Mouse (Mus musculus) cerebellum, postnatal 4 days (tissue): Measurements from ENCODE around the gene Pank4.

Source experiments
- DNase-seq, 2 experiments: peaks; one replicate each; pipeline ENCODE4 v3.0.0; 2022; ENCODE audit warnings: low spot score in 2 of 2, mixed read lengths in 1 of 2

The Pank4 gene

GRCm38 (mm10) chr4:155012115-155012514 lies 48.2 kb downstream of the Pank4 start:
- no peak for DNase-seq

DNA sequence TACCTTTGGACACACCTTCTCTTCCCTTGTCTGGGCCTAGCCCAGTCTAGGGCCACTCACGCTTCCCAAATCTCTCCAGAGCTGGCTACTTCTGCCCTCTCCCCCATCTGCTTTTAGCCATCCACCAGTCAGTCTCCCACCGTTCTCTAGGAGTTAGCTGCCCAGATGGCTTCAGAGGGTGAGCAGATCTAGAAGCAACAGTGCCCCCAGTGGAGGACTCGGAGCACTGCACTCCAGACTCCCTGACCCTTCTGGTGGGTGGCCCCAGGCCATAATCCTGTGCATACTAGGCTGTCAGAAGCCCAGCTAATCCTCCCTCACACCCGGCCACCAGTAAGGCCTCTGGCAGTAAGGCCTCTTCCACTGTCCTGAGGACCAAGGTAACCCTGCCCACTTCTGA lies 48.9 kb downstream of the Pank4 start:
- DNase-seq: peak; percentile 75 to 90

DNA sequence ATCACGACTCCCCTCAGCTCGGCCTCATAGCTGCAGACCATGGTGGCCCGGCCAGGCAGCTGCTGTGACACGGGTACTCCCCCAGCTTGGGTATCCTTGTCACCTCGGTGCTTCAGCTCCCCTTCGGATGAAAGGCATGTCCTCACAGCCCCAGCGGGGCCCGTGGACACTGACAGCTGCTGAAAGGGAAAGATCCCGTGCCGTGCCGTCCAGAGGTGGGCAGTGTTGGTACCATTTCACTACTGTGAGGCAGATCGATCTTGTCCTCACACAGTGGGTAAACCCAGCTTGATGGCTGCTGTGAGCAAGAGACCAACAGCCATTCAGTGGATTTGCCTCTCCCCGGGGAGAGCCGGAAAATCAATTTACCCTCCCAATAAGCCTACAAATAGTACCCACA lies 50.3 kb downstream of the Pank4 start:
- DNase-seq: no peak

- DNase-seq: no peak
Observed at GRCm38 (mm10) chr4:155014791-155015190, 50.9 kb downstream of the Pank4 start.

GRCm38 (mm10) chr4:155015550-155015949 lies 51.6 kb downstream of the Pank4 start:
- no peak for DNase-seq

- DNase-seq: no peak
Observed at GRCm38 (mm10) chr4:155016807-155017206, 52.9 kb downstream of the Pank4 start.

DNA sequence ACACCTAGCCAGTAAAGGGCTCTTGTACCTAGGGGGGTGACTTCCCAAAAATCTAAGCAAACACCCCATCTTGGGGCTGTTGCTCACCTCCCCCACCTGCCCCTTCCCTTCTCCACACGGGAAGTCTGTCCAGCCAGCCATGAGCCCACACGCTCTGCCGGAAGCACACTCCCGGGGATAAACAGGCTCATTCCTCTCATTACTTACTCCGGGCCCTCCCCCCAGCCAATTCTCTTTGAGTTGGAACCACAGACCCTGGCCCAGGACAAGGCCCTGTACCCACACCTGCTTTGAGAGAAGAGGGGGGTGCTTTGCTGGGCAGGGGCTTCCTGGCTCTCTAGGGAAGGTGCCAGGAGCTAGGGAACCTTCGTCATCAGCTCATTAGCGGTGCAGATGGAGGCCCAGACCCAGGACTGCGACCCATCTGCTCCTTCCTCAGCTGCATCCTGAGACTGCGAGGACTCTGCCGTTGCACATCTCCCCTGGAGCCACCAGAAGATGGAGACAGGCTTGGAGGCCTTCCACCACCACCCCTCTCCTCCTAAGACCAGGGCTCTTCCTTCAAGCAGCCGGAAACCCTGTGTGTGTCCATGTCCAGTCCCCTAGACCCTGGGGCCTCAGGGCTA lies 53.4 kb downstream of the Pank4 start:
- DNase-seq: no peak

DNA sequence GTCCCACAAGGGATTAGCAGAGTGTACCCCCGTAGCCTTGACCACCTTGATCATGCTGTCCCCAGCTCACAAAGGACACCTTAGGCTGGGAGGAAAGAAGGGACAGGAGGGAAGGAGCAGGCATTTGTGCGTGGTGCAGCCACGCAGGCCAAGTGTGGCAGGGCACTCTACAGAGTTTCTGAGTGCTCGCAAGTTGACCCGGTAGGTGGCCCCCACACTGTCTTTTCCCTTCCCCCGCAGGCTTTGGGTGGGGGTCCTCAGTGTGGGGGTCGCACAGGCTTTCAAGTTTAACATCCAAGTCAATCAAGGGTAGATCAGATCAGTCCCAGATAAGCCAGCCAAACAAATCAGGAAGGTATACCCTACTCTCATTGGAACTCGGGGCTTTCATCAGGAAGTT lies 54.1 kb downstream of the Pank4 start:
- DNase-seq: no peak

GRCm38 (mm10) chr4:155018601-155019335 lies 54.8 kb downstream of the Pank4 start:
- no peak for DNase-seq

DNA sequence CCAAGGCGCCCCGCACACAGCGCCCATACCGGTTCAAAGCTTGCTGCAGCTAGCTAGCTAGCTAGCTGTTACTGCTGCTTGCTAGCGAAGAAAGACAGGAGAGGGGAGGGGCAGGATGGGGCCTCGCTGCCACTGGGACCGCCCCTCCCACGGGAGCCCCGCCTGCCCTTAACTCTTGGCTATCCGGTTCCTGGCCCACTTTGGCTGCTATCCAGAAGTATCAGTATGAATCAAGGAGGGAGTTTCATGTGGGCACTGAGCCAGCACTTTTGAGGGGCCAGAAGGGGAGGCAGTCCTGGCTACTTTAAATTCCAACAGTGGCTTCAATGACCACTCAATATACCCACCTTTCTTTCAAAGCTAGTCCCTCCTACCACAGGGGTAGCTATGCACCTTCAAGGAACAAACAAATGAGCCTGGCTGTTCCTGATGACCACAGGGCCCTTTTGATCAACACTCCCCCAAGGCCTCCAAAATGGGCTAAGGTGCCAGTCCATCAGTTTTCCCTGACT lies 55.5 kb downstream of the Pank4 start:
- DNase-seq: no peak

DNA sequence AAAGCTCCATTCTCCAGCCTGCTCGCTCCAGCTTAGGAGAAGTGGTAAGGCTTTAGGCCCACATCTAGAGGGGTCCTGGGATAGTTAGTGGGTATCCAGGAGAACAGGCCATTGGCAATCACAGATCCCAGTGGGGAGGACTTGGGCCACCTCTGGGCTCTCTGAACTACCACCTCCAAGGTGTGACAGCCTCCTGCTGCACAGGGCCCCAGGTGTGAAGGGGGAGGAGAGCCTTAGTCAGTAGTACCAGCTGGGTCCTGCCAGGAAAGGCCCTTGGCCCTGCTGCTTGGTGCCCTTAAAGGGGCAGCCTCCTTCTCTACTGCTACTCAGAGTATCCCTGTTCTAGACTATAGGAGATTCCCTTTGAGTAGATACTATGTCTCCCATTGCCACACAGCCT lies 56.2 kb downstream of the Pank4 start:
- DNase-seq: no peak

GRCm38 (mm10) chr4:155020813-155021212 lies 56.9 kb downstream of the Pank4 start:
- no peak for DNase-seq

DNA sequence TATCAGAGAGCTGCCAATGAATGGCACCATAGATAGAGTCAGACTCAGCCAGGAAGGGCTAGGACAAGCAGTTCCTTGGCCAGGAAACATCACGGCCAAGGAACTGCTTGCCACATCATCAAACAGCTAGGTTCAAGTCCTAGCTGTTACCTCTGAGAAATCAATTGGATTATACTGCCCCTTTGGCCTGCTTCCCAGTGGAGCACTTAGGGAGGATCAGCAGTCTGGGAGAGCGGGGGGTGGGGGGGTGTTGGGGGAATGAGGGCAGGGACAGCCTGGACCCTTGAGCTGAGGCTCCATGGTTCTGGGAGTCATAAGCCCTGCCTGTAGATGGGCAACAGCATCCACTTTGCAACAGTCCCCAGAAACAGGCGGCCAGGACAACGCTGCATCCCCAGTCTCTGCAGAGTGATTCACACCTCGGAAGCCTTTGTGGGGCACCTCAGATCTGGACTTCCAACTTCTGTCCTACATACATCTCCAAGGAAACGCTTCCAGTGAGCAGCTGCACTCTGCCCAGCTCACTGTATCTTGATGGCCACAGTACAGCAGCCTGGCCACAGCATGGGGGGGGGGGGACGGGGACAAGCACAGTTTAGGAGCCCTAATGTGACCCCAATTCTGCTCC lies 58.4 kb downstream of the Pank4 start:
- no peak for DNase-seq

DNA sequence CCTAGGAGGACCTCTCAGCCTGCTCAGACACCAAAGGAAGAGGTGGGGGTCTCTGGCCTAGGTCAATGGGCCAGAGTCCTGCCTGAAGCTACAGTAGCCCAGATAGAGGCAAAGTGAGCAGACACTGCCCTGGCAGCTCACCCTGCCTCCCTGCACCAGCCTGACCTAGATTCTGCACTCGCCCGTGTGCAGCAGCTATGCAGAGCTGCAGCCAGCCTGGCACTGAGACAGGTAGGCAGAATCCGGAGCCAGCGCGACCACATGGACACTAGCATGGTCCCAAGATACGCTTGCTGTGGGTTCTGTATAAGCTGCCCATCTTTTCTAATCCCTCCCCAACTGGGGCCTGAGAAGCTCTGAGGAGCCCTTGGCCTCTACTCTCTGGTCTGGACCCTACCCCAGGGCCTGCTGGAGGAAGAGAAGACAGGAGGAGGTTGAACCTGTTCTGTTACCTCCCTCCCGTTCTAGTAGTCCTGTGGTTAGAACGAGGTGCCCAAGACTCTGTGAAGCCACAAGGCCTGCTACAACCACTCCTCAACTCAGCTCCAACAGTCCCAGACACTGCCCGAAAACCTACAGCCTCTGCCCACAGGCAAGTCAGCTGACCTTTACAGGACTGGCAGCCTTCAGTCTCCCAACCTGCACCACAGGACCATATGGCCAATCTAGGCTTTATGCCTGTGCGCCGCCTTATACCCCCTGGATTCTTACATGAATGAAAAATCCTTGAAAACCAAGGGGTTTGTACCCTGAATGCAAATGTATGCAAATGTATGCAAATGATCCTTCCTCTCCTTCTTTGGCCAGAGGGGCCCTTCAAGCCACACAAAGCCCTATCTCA lies 60.5 kb downstream of the Pank4 start:
- peak in 1 of 2 experiments; percentile 49 for DNase-seq
